Mouse (Mus musculus) lung, postnatal 0 days (tissue): Measurements from ENCODE around the gene Wdr24.

Experiments
- CTCF ChIP-seq: IDR thresholded peaks from 2 replicates; pipeline ENCODE4 v1.5.1; 2016; ENCODE audit warnings: antibody characterized with exemption, mild to moderate bottlenecking
- EP300 ChIP-seq: IDR thresholded peaks from 2 replicates; pipeline ENCODE4 v1.6.1; 2016; ENCODE audit warnings: antibody characterized with exemption, mild to moderate bottlenecking, control low read depth

DNA sequence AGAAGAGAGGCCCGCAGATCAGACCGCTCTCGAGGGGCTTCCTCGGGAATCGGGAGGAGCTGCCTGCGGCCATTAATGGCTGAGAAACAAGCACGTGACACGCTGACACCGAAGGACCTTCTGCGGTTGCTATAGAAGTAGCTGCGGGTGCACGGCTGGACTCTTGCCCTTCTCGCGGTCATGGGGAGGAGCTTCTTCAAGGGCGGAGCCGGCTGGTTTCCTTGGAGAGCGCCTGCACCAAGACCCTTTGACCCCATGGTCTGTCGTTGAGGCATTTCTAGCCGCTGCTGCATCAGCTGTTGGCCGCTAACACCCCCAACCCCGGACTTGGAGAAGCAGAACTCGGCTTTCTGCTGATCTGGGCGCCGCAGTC is 9.8 kb downstream of the Wdr24 start, which contains the start of gene Stub1:
- TF ChIP-seq CTCF (no peak), EP300 (no peak)
